Mouse (Mus musculus) E14TG2a.4 (cell line): ENCODE results near the gene Nup210.

Experiments used
- CTCF ChIP-seq: conservative IDR thresholded peaks from 2 replicates; pipeline ENCODE4 v1.5.1; 2014; ENCODE audit warnings: low read length
- NANOG ChIP-seq: IDR thresholded peaks from 2 replicates; pipeline ENCODE4 v1.6.1; 2014; ENCODE audit warnings: borderline replicate concordance, low read length, mixed read lengths
- POU5F1 ChIP-seq: IDR thresholded peaks from 2 replicates; pipeline ENCODE4 v1.6.1; 2014; ENCODE audit warnings: low read length, borderline replicate concordance

- TF ChIP-seq CTCF: peak; percentile 94
- TF ChIP-seq NANOG: no peak
- TF ChIP-seq POU5F1: no peak
Observed at GRCm38 (mm10) chr6:91059711-91060110, 56.9 kb downstream of the Nup210 start.
